Mouse (Mus musculus): ENCODE results near the gene Agmat. TPM values are rescaled to one million over a fixed set of nuclear protein-coding genes. Genes with fewer than 3 reads are reported as not detected.

The Agmat gene
- total RNA-seq, 2 experiments from 2014 or later: 0.24 TPM; not detected in 1

DNA sequence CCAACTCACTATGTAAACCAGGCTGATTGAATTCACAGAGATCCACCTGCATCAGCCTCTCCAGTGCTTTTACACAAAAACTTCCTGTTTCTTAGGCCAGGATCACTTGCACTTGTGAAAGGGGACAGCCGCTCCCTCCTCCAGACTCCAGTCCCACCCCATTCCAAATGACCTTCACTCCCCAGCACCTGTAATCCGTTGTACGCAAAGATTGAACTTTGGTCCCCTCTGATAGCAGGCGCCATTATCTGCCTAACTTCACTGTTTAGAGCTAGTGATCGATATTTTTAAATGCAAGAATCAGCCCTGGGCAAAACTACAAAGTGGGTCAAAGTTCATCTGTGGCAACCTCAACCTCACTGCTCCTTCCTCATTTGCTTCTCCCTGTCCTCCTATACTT is 14.7 kb upstream of the Agmat start:
- DNase-seq (ENCODE audit: extremely low spot score in 1 of 2, low spot score in 2 of 2): no peak
- intact Hi-C loops (cut with DNase I): no loop called here

- intact Hi-C loops (cut with DNase I): no loop called here
- DNase-seq (ENCODE audit: extremely low spot score in 1 of 2, low spot score in 2 of 2): peak; percentile 93 to 95
Measured at GRCm38 (mm10) chr4:141734446-141735205, 11.8 kb upstream of the Agmat start.

GRCm38 (mm10) chr4:141735206-141735560 is 11.3 kb upstream of the Agmat start:
- intact Hi-C loops (cut with DNase I): no loop called here
- no peak for DNase-seq (ENCODE audit: extremely low spot score in 1 of 2, low spot score in 2 of 2)

DNA sequence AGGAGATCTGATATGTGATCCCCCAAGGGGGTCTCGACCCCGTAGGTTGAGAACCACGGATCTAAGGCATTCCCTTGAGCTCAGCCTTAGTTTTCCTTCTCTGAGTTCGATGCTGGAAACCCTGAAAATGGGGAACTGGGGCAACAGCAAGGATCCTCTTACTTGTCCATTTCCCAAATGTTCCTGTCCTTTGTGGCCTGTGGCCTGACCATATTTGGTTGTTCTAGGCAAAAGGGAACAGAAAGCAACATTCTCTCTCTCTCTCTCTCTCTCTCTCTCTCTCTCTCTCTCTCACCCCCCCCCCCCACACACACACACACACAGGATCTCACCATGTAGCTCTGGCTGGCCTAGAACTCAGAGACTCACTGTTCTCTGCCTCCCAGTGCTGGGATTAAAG is 9.6 kb upstream of the Agmat start:
- intact Hi-C loops (cut with DNase I): no loop called here
- DNase-seq (ENCODE audit: extremely low spot score in 1 of 2, low spot score in 2 of 2): no peak

DNA sequence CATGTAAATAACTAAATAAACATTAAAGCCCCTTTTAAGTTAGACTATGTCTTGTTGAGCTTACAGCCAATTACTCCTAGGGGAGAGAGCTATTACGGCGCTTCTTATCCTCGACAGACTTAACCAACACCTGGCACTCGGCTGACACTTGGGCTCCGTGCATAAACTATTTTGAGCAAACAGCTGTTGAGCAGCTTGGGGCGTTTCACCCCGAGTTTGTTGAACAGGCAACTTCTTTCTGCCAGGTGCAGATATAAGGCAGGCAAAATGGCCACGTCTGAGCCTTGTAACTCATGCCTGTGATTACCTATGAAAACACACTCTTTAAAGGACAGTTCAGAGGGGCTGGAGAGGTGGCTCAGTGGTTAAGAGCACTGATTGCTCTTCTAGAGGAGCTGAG is 8.5 kb upstream of the Agmat start:
- no peak for DNase-seq (ENCODE audit: extremely low spot score in 1 of 2, low spot score in 2 of 2)
- intact Hi-C loops (cut with DNase I): no loop called here

DNA sequence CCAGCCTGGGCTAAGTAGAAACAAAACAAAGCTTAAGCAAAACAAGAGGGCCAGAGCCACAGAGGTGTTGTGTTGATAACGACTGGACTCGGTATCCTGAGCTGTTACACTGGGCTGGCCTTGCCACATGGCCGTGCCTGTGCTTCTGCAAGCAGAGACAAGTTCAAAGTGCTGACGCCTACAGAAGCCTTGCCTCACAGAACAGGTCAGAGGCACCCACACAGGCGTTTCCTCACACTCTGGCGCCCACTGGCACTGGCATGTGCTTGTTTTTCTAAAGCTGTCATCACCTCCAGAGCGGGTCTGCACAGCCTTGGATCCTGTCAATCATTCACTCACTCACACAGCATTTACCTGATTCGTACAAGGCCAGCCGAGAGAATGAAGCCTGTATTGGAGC is 4.6 kb upstream of the Agmat start:
- intact Hi-C loops (cut with DNase I): no loop called here
- no peak for DNase-seq (ENCODE audit: extremely low spot score in 1 of 2, low spot score in 2 of 2)

GRCm38 (mm10) chr4:141742381-141742780 is 4.1 kb upstream of the Agmat start:
- no peak for DNase-seq (ENCODE audit: extremely low spot score in 1 of 2, low spot score in 2 of 2)
- intact Hi-C loops (cut with DNase I): no loop called here

DNA sequence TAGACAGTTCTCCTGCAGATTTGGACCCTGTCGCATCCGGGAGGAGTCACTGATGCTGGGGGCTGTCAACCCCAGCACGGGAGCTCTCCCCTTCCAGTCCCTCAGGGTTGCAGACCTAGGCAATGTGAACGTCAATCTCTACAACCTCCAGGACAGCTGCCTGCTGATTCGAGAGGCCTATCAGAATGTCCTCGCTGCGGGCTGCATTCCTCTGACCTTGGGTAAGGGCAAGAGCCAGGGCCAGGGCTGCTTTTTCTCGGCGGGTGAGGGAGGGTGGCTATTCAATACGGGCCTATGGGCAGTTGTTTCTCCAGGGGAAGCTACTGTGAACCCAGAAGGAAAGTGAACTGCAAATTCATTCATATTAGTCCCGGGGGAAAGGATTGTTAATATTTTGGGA is 3.1 kb downstream of the Agmat start:
- intact Hi-C loops (cut with DNase I): no loop called here
- DNase-seq (ENCODE audit: extremely low spot score in 1 of 2, low spot score in 2 of 2): no peak

GRCm38 (mm10) chr4:141750826-141751225 is 4.4 kb downstream of the Agmat start:
- no peak for DNase-seq (ENCODE audit: extremely low spot score in 1 of 2, low spot score in 2 of 2)

DNA sequence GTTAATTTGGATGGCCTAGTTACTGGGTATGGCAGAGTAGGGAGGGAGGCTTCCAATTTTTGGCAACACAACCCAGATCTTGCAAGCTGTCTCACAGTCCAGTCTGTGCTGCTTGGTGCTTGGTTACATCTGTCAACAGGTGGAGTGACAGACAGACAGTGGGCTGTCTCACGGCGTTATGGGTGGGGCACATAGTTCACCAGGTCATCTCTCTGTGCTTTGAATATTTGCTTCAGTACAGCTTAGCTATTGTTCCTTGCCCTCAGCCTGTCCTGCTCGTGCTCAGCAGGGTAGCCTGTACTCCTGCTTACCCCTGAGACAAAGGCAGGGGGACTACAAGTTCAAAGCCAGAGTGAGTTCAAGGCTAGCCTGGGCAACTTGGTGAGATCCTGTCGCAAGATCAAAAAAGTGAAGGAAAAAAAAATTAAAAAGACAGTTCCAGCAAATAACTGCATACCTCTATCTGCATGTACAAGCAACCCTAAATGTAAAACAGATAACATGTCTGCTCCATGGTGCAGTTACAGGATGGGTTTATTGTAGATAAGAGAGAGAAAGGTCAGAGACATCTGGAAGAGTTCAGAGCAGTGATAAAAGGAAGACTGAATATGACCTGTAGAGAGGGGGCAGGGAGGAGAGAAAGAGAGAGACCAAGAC is 5.1 kb downstream of the Agmat start:
- DNase-seq (ENCODE audit: extremely low spot score in 1 of 2, low spot score in 2 of 2): no peak
- intact Hi-C loops (cut with DNase I): no loop called here

More at GRCm38 (mm10) chr4:141750826-141751225, 4.4 kb downstream of the Agmat start:
- intact Hi-C loops (cut with DNase I): no loop called here

- intact Hi-C loops (cut with DNase I): no loop called here
- DNase-seq (ENCODE audit: extremely low spot score in 1 of 2, low spot score in 2 of 2): no peak
Measured at GRCm38 (mm10) chr4:141752076-141752421, 5.6 kb downstream of the Agmat start.

DNA sequence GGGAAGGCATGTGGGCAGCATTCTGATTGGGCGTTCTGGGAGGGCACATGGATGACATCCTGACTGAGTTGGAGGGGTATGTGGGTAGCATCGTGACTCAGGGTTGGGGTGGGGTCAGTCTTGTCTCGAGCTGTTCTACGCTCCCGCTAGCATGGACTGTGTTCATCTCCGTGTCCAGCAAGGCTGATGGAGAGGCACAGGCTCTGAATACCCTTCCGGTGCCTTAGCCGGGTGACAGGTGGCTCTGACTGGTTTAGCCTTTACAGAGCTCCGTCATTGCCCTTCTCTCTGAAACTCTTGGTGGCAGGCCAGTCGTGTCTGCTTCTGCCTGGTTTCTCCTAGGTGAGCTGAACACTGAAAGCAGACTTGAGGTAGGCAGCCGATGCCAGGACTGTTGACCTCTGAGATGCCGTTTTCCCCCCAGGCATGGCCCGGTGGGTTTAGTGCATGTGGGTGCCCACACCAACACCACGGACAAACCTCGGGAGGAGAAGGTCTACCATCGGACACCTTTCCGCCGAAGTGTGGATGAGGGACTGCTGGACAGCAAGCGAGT is 9.0 kb downstream of the Agmat start:
- intact Hi-C loops (cut with DNase I): no loop called here
- no peak for DNase-seq (ENCODE audit: extremely low spot score in 1 of 2, low spot score in 2 of 2)

DNA sequence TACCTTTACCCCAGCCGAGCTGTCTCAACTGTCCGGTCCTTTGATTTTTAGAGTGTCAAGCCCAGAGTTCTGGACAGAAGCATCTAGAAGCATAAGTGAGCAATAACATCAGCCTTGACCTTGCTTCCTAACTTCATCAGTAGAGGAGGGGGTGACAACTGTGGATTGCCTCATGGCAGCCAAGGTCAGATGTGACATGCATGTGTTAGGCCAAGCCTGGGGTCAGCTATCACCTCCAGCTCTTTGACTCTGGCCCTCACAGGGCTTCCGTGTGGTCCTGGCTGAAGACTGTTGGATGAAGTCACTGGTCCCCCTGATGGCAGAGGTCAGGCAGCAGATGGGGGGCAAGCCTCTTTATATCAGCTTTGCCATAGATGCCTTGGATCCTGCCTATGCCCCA is 10.7 kb downstream of the Agmat start:
- DNase-seq (ENCODE audit: extremely low spot score in 1 of 2, low spot score in 2 of 2): no peak
- intact Hi-C loops (cut with DNase I): no loop called here

- DNase-seq (ENCODE audit: extremely low spot score in 1 of 2, low spot score in 2 of 2): no peak
- intact Hi-C loops (cut with DNase I): no loop called here
Measured at GRCm38 (mm10) chr4:141758874-141759542, 12.5 kb downstream of the Agmat start.

- intact Hi-C loops (cut with DNase I): no loop called here
Measured at GRCm38 (mm10) chr4:141760942-141761341, 14.5 kb downstream of the Agmat start.

DNA sequence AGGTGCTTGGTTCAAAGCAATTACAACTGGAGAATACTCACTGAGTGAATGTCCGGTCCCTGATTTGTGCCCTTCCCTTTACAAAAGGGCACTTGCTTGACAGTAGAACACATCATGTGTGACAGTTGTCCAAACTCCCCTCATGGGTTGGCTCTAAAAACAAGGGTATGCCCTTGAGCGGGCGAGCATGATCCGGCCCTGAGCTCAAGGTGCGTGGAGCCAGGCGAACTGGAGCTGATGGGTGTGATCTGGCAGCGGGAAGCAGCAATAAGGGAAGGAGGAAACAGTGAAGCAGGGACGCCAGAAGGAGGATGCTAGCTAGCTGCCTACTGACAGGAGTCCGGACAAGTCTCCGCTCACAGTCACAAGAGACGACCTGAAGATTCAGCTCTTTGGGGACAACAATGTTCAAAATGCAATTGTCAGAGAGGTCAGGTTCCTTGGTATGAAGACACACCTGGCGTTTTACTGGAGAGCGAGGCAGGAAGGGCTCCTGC is 15.7 kb downstream of the Agmat start:
- intact Hi-C loops (cut with DNase I): no loop called here
- no peak for DNase-seq (ENCODE audit: extremely low spot score in 1 of 2, low spot score in 2 of 2)

More at GRCm38 (mm10) chr4:141760942-141761341, 14.5 kb downstream of the Agmat start:
- DNase-seq (ENCODE audit: extremely low spot score in 1 of 2, low spot score in 2 of 2): no peak

DNA sequence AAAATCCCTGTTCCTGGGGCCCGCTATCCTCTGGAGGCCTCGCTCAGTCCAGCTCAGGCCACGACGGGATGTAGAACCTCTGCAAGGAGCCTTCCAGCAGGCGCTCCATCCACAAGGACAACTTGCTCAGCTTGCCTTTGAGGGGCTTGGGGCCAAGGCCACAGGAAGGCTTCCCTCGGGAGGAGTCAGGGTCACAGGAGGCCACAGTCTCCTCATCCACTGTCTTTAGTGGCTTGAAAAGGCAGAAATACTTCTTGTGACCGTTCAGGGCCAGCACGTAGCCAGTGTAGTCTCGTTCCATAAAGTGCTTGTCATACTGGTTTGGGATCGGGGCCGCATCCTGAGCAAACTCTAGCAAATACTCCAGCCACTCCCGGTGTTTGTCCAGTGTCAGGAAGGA is 17.0 kb downstream of the Agmat start:
- DNase-seq (ENCODE audit: extremely low spot score in 1 of 2, low spot score in 2 of 2): no peak
- intact Hi-C loops (cut with DNase I): no loop called here

DNA sequence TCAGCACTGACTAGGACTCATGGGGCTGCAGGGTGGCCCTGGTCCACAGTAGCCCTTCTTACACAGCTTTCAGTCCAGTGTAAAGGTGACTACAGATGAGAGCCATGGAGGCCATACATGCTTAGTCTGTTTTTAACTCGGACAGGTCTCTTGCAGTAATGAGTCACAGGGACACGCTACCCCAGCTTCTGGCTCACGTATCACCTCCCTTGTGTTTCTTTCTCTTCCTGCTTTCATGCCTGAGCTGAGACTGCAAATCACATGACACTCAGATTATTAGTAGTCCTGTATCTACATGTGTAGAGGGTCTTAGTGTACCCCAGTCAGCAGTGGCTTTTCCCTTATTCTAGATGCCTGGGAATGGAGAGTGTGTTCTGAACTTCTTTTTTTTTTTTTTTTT is 18.5 kb downstream of the Agmat start:
- no peak for DNase-seq (ENCODE audit: extremely low spot score in 1 of 2, low spot score in 2 of 2)
- intact Hi-C loops (cut with DNase I): no loop called here

DNA sequence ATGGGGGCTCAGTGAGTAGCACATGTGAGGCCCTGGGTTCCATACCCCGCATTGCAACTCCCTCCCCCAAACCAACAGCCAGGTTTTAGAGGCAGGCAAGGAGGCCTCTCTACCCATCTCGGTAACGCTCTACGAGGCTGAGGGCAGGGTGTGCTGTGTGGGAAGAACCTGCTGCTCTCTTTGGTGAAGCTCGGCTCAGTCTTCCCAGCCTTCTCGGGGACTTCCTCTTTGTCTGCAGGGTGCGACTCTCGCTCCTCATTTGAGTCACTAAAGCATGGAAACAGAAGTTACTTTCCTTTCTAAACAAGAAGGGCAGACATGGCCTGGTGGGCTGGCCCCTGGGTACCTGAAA is 19.8 kb downstream of the Agmat start:
- intact Hi-C loops (cut with DNase I): no loop called here
- DNase-seq (ENCODE audit: extremely low spot score in 1 of 2, low spot score in 2 of 2): no peak

All from left cerebral cortex, postnatal 10 days (tissue).